Mouse (Mus musculus) thymus, adult 2 months (tissue): ENCODE data around the gene Mpz.

Experiments used
- CTCF ChIP-seq: fragments of 200-500 bp; IDR thresholded peaks from 2 replicates; pipeline ENCODE4 v1.5.1; 2012; ENCODE audit warnings: mild to moderate bottlenecking, control low read depth, low read length, moderate library complexity, borderline replicate concordance; ENCODE audit not compliant: control insufficient read depth, poor library complexity, insufficient read depth; ENCODE audit errors: extremely low read depth
- POLR2A ChIP-seq: fragments of 200-500 bp; IDR thresholded peaks from 2 replicates; pipeline ENCODE4 v1.6.1; 2012; ENCODE audit warnings: mild to moderate bottlenecking, low read length, control low read depth, moderate library complexity; ENCODE audit not compliant: control insufficient read depth, poor library complexity, insufficient read depth; ENCODE audit errors: extremely low read depth

DNA sequence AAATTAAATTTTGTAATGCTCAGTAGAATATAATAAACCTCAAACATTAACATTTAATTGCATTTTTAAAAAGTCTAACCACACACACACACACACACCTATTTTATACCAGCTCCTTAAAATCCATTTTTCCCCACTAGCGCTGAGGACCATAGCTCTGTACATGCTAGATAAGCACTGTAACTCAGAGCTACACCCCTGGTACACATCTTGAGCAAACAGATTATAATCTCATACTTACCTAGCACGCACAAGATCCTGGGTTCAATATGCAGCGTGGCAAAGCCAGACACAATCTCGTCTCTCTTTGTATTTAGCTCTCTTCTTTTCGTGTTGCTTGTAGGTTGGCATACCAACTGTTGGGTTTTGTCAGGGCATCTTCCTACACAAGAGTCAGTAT is 26.1 kb upstream of the Mpz start:
- TF ChIP-seq CTCF (no peak), POLR2A (no peak)
